Mouse (Mus musculus) heart, adult 2 months (tissue): ENCODE results near the gene Epn1. TPM values are rescaled to one million over a fixed set of nuclear protein-coding genes. Genes with fewer than 3 reads are reported as not detected.

ENCODE experiments used
- DNase-seq, 2 experiments: peaks; one replicate each; pipeline ENCODE4 v3.0.0; 2021
- H3K27ac ChIP-seq: fragments of 200-600 bp; 2 replicates; pipeline ENCODE4 v1.8.1; 2022
- H3K27me3 ChIP-seq: fragments of 200-500 bp; 2 replicates; pipeline ENCODE4 v1.6.1; 2012; ENCODE audit warnings: mild to moderate bottlenecking, low read length, inconsistent platforms, mixed read lengths; ENCODE audit not compliant: control insufficient read depth, insufficient read depth
- H3K36me3 ChIP-seq: fragments of 200-500 bp; 2 replicates; pipeline ENCODE4 v1.6.1; 2012; ENCODE audit warnings: low read length, inconsistent platforms; ENCODE audit not compliant: control insufficient read depth, insufficient read depth
- H3K4me1 ChIP-seq: fragments of 200-500 bp; 2 replicates; pipeline ENCODE4 v1.6.1; 2011; ENCODE audit warnings: low read length; ENCODE audit not compliant: control insufficient read depth, insufficient read depth
- H3K4me3 ChIP-seq: fragments of 200-600 bp; 2 replicates; pipeline ENCODE4 v1.8.1; 2022
- H3K79me2 ChIP-seq: fragments of 200-500 bp; replicated peaks from 2 replicates; pipeline ENCODE4 v1.6.1; 2012; ENCODE audit warnings: mild to moderate bottlenecking, inconsistent platforms, low read length, moderate library complexity, mixed read lengths; ENCODE audit not compliant: control insufficient read depth, insufficient read depth
- H3K9ac ChIP-seq: fragments of 200-500 bp; 2 replicates; pipeline ENCODE4 v1.6.1; 2012; ENCODE audit warnings: low read depth, mild to moderate bottlenecking, control low read depth, inconsistent platforms, low read length, mixed read lengths
- CTCF ChIP-seq: fragments of 200-600 bp; IDR thresholded peaks from 2 replicates; pipeline ENCODE4 v1.8.1; 2022; ENCODE audit warnings: antibody characterized with exemption, mild to moderate bottlenecking, moderate library complexity
- EP300 ChIP-seq: fragments of 200-500 bp; IDR thresholded peaks from 2 replicates; pipeline ENCODE4 v1.6.1; 2011; ENCODE audit warnings: low read depth, low read length, control low read depth; ENCODE audit not compliant: insufficient read depth
- POLR2A ChIP-seq: fragments of 200-500 bp; IDR thresholded peaks from 2 replicates; pipeline ENCODE4 v1.6.1; 2011; ENCODE audit warnings: mild to moderate bottlenecking, low read depth, low read length, control low read depth; ENCODE audit not compliant: insufficient read depth
- WGBS: fragments of 180-500 bp; shearing (Covaris S2); methylation state at CpG from one replicate; pipeline ENCODE4 v1.1.7; 2018; 5-methylcytosine and 5-hydroxymethylcytosine counted together
- intact Hi-C: fragments of 180-260 bp; cut with DNase I; formaldehyde crosslinking; loops from one replicate; pipeline ENCODE4 v1.15.1; 2025
- polyA plus RNA-seq: library from polyadenylated mRNA; depleted of rRNA; stranded (reverse); fragments of >200 nt; gene quantifications from 2 replicates; pipeline ENCODE4 v1.2.3, GENCODE M21; 2012
- total RNA-seq, 2 experiments: library from RNA; stranded (reverse); gene quantifications; 2 replicates each; pipeline ENCODE4 v1.2.3; 2021

Gene Epn1
- total and polyA plus RNA-seq, 3 experiments: 160 to 192 (median 174) TPM

DNA sequence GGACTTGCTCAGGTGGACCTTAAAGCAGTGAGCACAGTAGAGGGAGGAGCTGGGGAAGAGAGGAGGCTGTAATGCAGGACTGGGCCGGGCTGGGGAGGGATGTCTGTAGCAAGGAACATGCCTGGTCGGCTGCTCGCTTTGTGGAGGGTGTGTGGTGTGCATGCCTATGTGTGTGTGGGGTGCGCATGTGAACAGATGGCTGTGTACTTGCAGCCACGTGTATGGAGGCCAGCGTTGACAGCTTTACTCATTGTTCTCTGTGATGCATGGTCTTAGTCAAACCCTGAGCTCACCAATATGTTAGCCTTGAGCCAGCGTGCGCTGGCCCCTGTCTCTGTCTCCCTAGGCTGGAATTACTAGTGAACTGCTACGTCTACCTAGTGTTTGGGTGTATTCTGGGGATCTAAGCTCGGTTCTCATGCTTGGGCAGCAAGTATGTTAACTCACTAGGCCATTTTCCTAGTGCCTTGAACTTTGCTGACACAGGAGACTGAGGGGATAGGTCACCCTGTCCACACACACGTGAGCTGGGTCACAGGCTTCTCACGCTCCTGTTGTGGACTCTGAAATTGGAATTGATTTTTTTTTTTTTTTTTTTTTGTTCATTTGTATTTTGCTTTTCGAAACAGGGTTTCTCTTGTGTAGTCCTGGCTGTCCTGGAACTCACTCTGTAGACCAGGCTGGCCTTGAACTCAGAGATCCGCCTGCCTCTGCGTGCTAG lies 11.1 kb downstream of the Epn1 start:
- H3K9ac ChIP-seq: no peak overlapping the region
- intact Hi-C loops: no loop called here
- peaks cover 3% of the 10 kb centered on the region; the same call in 1 of the 2 replicates for H3K36me3 ChIP-seq
- WGBS: 83% methylated on average over 15 of the region's 15 CpGs
- DNase-seq: no peak
- H3K79me2 ChIP-seq: peaks cover 7% of the 10 kb centered on the region
- H3K4me3 ChIP-seq: no peak overlapping the region
- H3K27ac ChIP-seq: no peak overlapping the region
- H3K27me3 ChIP-seq: no peaks in the 10 kb centered on the region
- H3K4me1 ChIP-seq: peaks cover 3% of the 10 kb centered on the region; the same call in 1 of the 2 replicates
- TF ChIP-seq POLR2A (no peak), CTCF (no peak), EP300 (no peak)

DNA sequence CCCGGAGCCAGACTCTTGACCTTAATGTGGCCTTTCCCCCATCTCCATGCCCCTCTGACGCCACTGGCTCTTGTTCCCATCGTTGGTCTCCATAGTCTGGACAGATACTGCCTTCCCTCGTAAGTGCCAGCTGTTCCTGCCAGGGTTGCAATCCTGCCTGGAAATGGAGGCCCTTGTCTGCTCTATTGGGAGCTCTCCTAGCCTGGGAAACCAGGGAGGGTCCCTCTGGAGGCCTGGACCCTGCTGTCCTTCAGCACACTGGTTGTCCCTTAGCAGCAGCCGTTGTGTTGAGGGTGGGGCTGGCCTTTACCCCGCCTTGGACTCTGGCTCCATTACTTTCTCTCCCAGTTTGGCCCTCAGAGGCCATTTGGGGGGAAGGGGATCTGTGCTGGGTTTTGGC lies 12.3 kb downstream of the Epn1 start:
- no peak overlapping the region; the same call in 1 of the 2 replicates for H3K27ac ChIP-seq
- WGBS: 61% methylated on average over 6 of the region's 6 CpGs
- no peaks in the 10 kb centered on the region; the same call in 1 of the 2 replicates for H3K4me1 ChIP-seq
- H3K27me3 ChIP-seq: no peaks in the 10 kb centered on the region
- DNase-seq: no peak
- no peaks in the 10 kb centered on the region; the same call in 1 of the 2 replicates for H3K36me3 ChIP-seq
- TF ChIP-seq POLR2A (no peak), CTCF (no peak), EP300 (no peak)
- intact Hi-C loops: no loop called here
- no peak overlapping the region for H3K4me3 ChIP-seq
- no peak overlapping the region for H3K9ac ChIP-seq
- H3K79me2 ChIP-seq: 0 out of 2 replicates have a peak, but pooled peaks cover 2% of the 10 kb centered on the region

DNA sequence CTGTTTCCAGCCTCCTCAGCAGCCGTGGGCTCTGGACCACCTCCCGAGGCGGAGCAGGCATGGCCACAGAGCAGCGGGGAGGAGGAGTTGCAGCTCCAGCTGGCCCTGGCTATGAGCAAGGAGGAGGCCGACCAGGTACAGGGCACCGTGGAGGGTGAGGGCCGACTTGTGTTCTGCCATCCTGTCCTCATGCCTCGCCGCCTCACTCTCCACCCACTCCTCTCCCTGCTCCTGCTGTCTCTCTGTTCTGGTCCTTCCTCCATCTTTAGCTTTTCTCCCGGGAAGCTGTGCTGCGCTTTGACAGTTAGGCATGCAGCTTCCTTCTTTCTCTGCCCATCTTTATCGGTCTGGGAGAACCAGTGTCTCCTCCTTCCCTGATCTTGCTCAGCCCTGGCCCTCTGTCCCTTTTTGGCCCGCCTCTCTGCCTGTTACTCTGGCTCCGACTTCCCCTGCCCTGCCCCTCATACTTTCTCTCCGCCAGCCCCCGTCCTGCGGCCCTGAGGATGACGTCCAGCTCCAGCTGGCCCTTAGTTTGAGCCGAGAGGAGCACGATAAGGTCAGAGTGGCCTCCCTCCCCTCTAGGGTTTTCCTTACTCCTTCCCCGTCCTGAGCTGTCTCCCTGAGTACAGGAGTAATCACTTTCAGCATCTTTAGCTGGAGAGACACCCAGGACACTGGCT lies 12.9 kb downstream of the Epn1 start:
- WGBS: 71% methylated on average over 21 of the region's 21 CpGs
- no peak for DNase-seq
- Histone ChIP-seq H3K79me2 (0 out of 2 replicates have a peak, but pooled peaks cover 2% of the 10 kb centered on the region), H3K27ac (no peak overlapping the region; the same call in 1 of the 2 replicates), H3K27me3 (no peaks in the 10 kb centered on the region), H3K4me3 (no peak overlapping the region), H3K9ac (no peak overlapping the region), H3K4me1 (no peaks in the 10 kb centered on the region; the same call in 1 of the 2 replicates), H3K36me3 (no peaks in the 10 kb centered on the region; the same call in 1 of the 2 replicates)
- intact Hi-C loops: no loop called here
- TF ChIP-seq EP300 (no peak), CTCF (no peak), POLR2A (no peak)

DNA sequence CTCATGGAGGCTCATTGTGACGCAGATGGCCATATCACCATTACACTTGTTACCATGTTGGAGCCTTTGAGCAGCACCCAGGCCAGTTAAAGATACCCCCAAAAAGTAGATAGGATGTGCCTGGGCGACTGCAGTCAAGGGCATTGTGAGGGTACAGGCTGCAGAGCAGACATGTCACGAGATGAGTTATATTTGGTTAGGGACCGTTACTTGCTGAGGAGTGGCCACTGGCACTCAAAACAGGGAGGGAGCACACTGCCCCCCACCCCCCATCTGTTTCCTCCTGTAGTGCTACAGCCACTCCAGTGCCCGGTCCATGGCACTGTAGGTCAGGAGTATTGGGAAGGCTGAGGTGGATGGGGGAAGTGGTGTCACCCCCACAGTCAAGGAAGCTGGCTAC lies 18.7 kb downstream of the Epn1 start:
- TF ChIP-seq CTCF (no peak), EP300 (no peak), POLR2A (no peak)
- Histone ChIP-seq H3K4me1 (no peaks in the 10 kb centered on the region), H3K9ac (no peak overlapping the region), H3K27me3 (no peaks in the 10 kb centered on the region), H3K27ac (no peak overlapping the region), H3K36me3 (no peaks in the 10 kb centered on the region), H3K4me3 (no peak overlapping the region), H3K79me2 (no peaks in the 10 kb centered on the region)
- intact Hi-C loops: no loop called here
- no peak for DNase-seq
- WGBS: 67% methylated on average over 5 of the region's 5 CpGs

DNA sequence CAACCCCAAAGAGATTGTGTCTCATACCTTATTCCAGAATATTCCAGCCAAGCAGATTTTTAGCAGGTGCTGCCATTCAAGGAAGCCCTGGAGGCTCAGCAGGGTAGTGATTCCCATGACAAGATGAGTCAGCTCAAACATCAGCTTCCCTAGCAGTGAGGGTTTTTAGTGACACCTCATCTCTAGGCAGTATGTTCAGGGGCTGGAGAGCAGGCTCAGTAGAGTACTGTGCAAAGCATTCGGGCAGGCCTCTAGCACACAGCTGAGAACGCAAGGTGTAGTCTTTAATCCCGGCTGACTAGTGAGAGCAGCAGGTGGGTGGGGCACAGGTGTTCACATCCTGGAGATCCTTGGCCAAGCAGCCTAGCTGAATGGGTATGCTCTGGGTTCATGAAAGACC lies 19.8 kb downstream of the Epn1 start:
- Histone ChIP-seq H3K4me1 (no peaks in the 10 kb centered on the region), H3K4me3 (no peak overlapping the region), H3K27me3 (no peaks in the 10 kb centered on the region), H3K36me3 (no peaks in the 10 kb centered on the region), H3K9ac (no peak overlapping the region), H3K79me2 (no peaks in the 10 kb centered on the region), H3K27ac (no peak overlapping the region)
- no peak for TF ChIP-seq EP300
- TF ChIP-seq CTCF: no peak
- TF ChIP-seq POLR2A: no peak
- 88% methylated on average over 3 of the region's 3 CpGs for WGBS
- no peak for DNase-seq
- intact Hi-C loops: no loop called here

DNA sequence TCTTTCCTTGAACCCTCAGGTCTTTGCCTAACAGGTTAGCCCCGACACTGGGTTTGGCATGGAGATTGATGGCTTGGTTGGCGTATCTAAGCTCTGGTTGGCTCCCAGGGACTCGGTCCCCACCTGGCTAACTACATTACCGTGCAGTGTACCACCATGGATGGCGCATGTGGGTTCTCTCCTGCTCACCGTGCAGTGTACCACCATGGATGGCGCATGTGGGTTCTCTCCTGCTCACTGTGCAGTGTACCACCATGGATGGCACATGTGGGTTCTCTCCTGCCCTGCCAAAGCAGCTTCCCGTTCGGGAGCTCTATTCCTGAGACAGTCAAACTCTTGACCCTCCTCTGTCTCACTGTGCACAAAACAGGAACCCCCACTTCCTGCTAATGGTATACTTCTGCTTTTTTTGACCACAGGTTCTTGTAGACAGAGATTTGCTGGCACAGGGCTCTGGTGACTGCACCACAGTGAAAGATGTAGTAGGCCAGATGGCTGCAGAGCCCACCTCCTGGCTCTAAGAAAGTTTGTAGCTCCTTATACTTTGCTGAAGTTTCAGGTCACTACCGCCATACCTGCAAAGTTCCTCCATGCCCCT lies 21.1 kb downstream of the Epn1 start:
- Histone ChIP-seq H3K9ac (no peak overlapping the region), H3K4me3 (no peak overlapping the region), H3K27ac (no peak overlapping the region), H3K79me2 (no peaks in the 10 kb centered on the region), H3K27me3 (no peaks in the 10 kb centered on the region), H3K4me1 (no peaks in the 10 kb centered on the region), H3K36me3 (no peaks in the 10 kb centered on the region)
- DNase-seq: peak in 1 of 2 experiments; percentile 40
- intact Hi-C loops: no loop called here
- TF ChIP-seq EP300 (no peak), POLR2A (no peak), CTCF (no peak)
- WGBS: 66% methylated on average over 10 of the region's 10 CpGs
